Mouse (Mus musculus) urinary bladder, postnatal 25 days (tissue): ENCODE data around the gene Nfkbie.
A peak's percentile ranks its signal among the peaks of the same experiment; 100 is the strongest.

Experiments
- DNase-seq: peaks from one replicate; pipeline ENCODE4 v3.0.0; 2022; ENCODE audit warnings: low spot score

Nfkbie gene

GRCm38 (mm10) chr17:45555452-45556106 is at the start of gene Nfkbie:
Gene Nfkbie (plus strand): TSS chr17:45555703.
- DNase-seq, result peak; percentile 97

GRCm38 (mm10) chr17:45505941-45506465 is 49.5 kb upstream of the Nfkbie start:
- no peak for DNase-seq

- DNase-seq, result peak; percentile 94
These were observed 48.8 kb upstream of the Nfkbie start, which contains the start of gene Aars2 for GRCm38 (mm10) chr17:45506700-45507189. Gene Aars2 (plus strand): TSS chr17:45506841.

- no peak for DNase-seq
These were observed 44.6 kb upstream of the Nfkbie start for GRCm38 (mm10) chr17:45510871-45511270.

- DNase-seq, result no peak
These were observed 43.7 kb upstream of the Nfkbie start for GRCm38 (mm10) chr17:45511757-45512156.

GRCm38 (mm10) chr17:45515204-45515726 is 40.2 kb upstream of the Nfkbie start:
- no peak for DNase-seq

GRCm38 (mm10) chr17:45515806-45516205 is 39.7 kb upstream of the Nfkbie start:
- DNase-seq, result no peak

GRCm38 (mm10) chr17:45516488-45516887 is 39.0 kb upstream of the Nfkbie start:
- peak; percentile 71 for DNase-seq

GRCm38 (mm10) chr17:45517135-45517534 is 38.4 kb upstream of the Nfkbie start:
- DNase-seq, result no peak

GRCm38 (mm10) chr17:45517549-45518215 is 37.8 kb upstream of the Nfkbie start:
- DNase-seq, result no peak

- DNase-seq, result no peak
These were observed 36.6 kb upstream of the Nfkbie start for GRCm38 (mm10) chr17:45518766-45519475.

GRCm38 (mm10) chr17:45520136-45520535 is 35.4 kb upstream of the Nfkbie start:
- DNase-seq, result no peak

- no peak for DNase-seq
These were observed 32.2 kb upstream of the Nfkbie start, which contains the start of gene Tcte1 for GRCm38 (mm10) chr17:45523263-45523662. Gene Tcte1 (plus strand): TSS chr17:45523434.

- no peak for DNase-seq
These were observed 30.5 kb upstream of the Nfkbie start for GRCm38 (mm10) chr17:45524961-45525360.

GRCm38 (mm10) chr17:45526571-45526970 is 28.9 kb upstream of the Nfkbie start:
- DNase-seq, result no peak

GRCm38 (mm10) chr17:45530346-45530782 is 25.1 kb upstream of the Nfkbie start:
- no peak for DNase-seq

- no peak for DNase-seq
These were observed 22.6 kb upstream of the Nfkbie start for GRCm38 (mm10) chr17:45532896-45533295.

GRCm38 (mm10) chr17:45536264-45536663 is 19.2 kb upstream of the Nfkbie start:
- no peak for DNase-seq

- DNase-seq, result no peak
These were observed 17.1 kb upstream of the Nfkbie start for GRCm38 (mm10) chr17:45538394-45538793.

- DNase-seq, result no peak
These were observed 15.8 kb upstream of the Nfkbie start for GRCm38 (mm10) chr17:45539664-45540063.

GRCm38 (mm10) chr17:45542129-45542528 is 13.4 kb upstream of the Nfkbie start:
- DNase-seq, result no peak

GRCm38 (mm10) chr17:45542705-45543104 is 12.8 kb upstream of the Nfkbie start:
- no peak for DNase-seq
